Mouse (Mus musculus) megakaryocyte, embryonic 14.5 days (primary cell): ENCODE measurements around the gene Iffo2.

Experiments
- FLI1 ChIP-seq: IDR thresholded peaks from 2 replicates; pipeline ENCODE4 v1.6.1; 2012; ENCODE audit warnings: low read length, inconsistent platforms, mixed read lengths
- GATA1 ChIP-seq: IDR thresholded peaks from 3 replicates; pipeline ENCODE4 v1.6.1; 2012; ENCODE audit warnings: mixed read lengths, low read length, inconsistent platforms, borderline replicate concordance

DNA sequence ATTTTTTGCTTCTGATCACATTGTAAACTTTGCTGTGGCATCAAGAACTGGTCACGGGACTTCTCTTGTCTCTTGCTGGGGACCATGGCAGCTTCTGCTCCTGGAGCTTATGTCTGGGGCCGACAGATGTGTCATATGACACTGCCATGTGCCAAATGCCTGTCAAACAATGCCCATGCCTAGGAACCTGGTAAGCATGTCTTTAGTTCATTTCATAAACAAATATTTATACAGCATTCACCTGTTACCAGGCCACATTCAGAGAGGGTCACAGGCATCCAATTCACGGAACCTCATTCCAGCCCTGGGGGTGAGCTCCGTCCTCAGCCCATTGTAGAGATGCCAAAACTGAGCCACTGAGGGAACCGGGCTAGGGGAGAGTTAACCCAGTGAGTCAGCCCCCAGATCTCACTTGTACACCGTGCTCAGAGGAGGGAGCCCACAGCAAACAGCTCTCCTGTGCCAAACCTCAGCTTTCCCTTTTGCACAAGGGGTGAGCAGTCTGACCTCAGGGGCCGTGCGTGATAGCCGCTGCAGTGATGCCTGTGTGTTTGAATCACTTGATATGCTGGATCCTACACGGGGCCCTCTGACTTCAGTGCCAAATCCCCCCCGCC, 53.4 kb downstream of the Iffo2 start:
- TF ChIP-seq GATA1 (no peak), FLI1 (no peak)
